Mouse (Mus musculus) erythroblast, embryonic 14.5 days (primary cell): ENCODE data around the gene Eif4ebp2. TPM values are rescaled to one million over a fixed set of nuclear protein-coding genes. Genes with fewer than 3 reads are reported as not detected.

Source experiments
- H3K27me3 ChIP-seq: 2 replicates; pipeline ENCODE4 v1.6.1; 2012; ENCODE audit warnings: inconsistent platforms; ENCODE audit not compliant: control insufficient read depth
- H3K36me3 ChIP-seq: 2 replicates; pipeline ENCODE4 v1.6.1; 2012; ENCODE audit warnings: mild to moderate bottlenecking, inconsistent platforms; ENCODE audit not compliant: control insufficient read depth
- H3K4me1 ChIP-seq: 2 replicates; pipeline ENCODE4 v1.6.1; 2012; ENCODE audit warnings: inconsistent platforms; ENCODE audit not compliant: control insufficient read depth
- H3K4me3 ChIP-seq: replicated peaks from 2 replicates; pipeline ENCODE3; 2012; ENCODE audit warnings: moderate library complexity, mild to moderate bottlenecking, inconsistent platforms
- H3K9me3 ChIP-seq: 2 replicates; pipeline ENCODE4 v1.6.1; 2012; ENCODE audit warnings: low read length, inconsistent platforms, mixed read lengths; ENCODE audit not compliant: control insufficient read depth
- GATA1 ChIP-seq: IDR thresholded peaks from 2 replicates; pipeline ENCODE4 v1.6.1; 2012; ENCODE audit warnings: low read length, inconsistent platforms, mixed read lengths
- TAL1 ChIP-seq: IDR thresholded peaks from 3 replicates; pipeline ENCODE4 v1.6.1; 2012; ENCODE audit warnings: low read length, inconsistent platforms, mixed read lengths
- polyA plus RNA-seq: library from polyadenylated mRNA; stranded (reverse); fragments of >175 nt; gene quantifications from 2 replicates; pipeline ENCODE4 v1.2.3, GENCODE M21; 2012

The Eif4ebp2 gene
- polyA plus RNA-seq, 1 experiment = 6.5 TPM

DNA sequence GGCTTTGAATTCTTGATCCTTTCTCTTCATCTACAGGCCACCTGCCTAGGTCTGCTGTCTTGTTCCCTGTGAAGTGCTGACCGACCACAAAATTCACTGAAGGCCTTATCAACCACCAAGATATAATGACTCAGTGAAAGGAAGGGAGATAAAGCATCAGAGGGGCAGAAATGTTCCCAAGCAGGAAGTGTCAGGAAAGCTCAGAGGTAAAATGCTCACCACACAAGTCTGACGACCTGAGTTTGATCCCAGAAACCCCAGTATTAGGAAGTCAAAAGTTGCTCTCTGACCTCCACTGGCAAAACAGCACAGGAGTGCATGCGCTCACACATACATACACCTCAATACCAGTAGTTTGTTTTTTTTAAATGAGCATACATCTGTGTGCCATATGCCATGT, 3.6 kb downstream of the Eif4ebp2 start:
- Histone ChIP-seq H3K27me3 (no peaks in the 10 kb centered on the region), H3K4me3 (peak overlapping the region; percentile 26), H3K36me3 (peaks cover 67% of the 10 kb centered on the region), H3K4me1 (peaks cover 74% of the 10 kb centered on the region), H3K9me3 (no peaks in the 10 kb centered on the region)
- TF ChIP-seq TAL1 (no peak), GATA1 (no peak)

DNA sequence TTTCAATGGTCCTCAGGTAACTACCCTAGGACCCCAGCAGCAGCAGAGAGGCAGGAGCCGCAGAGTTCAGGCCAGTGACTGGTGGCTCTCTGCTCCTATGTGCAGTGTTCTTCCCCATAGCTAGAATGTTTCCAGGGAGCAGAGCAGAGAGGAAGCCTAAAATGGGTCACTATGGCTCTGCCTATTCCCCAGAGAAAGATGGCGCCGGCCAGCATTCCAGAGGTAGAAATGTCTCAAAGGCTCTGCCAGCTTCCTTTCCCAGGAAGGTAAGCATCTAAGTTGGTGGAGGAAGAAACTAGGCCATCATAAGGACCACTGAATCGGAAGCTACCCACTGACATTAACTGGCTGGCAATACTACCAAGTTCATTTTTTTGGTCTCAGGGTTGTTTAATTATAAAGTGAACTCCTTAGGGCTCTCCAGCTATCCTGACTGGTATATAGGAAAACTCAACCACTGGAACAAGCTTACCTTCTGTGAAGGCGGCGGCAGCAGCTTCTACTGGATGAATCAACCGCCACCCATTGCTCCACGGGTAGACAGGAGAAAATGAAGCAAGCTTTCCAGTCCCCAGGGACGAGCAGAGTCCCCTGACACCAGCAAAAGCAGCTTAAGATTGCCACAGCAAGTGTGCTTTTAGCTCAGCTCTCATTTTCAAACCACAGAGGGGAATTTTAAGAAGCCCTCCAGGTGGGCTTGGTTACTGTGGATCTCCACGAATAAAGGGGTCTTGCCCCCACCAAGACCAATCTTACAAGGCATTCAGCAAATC, 4.7 kb downstream of the Eif4ebp2 start:
- H3K4me1 ChIP-seq = peaks cover 78% of the 10 kb centered on the region

DNA sequence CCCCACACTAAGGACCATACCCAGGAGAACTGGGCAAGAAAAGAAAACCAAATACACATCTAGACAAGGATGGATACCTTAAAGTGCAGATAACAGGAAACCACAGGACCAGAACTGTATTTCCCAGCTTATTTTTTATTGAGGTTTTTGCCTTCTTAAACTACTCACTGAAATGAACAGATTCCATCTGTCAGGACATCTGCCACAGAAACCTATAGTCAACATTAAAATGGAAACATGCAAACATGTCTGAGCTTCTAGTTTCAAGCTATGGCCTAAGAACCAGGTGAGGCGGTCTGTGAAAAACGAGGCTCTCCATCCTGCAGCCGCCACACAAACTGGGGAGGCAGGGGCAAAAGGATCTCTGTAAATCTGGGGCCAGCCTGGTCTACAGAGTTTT, 7.4 kb downstream of the Eif4ebp2 start:
- Histone ChIP-seq H3K9me3 (no peaks in the 10 kb centered on the region), H3K36me3 (peaks cover 89% of the 10 kb centered on the region), H3K4me3 (no peak overlapping the region), H3K27me3 (no peaks in the 10 kb centered on the region), H3K4me1 (peaks cover 69% of the 10 kb centered on the region)
- TF ChIP-seq TAL1 (no peak), GATA1 (no peak)

More for the DNA sequence above, 4.7 kb downstream of the Eif4ebp2 start:
- TF ChIP-seq GATA1 (no peak), TAL1 (no peak)
- no peak overlapping the region for H3K4me3 ChIP-seq
- H3K27me3 ChIP-seq = no peaks in the 10 kb centered on the region
- no peaks in the 10 kb centered on the region for H3K9me3 ChIP-seq
- H3K36me3 ChIP-seq = peaks cover 78% of the 10 kb centered on the region

DNA sequence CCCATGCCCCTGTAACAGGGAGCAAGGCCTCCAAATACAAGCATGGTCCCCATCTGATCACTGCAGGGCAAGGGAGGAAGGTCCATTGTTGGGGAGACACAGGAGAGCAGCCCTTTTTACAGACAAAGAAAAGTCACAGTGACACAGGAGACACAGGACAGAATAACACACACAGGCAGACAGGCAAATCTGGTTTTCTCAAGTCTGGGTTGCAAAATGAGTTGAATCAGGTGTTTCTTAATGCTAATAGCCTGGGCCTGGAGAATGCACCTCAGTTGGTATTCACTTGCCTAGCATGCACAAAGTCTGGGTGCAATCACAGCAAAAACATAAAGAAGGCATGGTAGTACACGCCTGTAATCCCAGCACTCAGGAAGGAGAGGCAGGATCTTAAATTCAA, 8.6 kb downstream of the Eif4ebp2 start:
- Histone ChIP-seq H3K4me1 (peaks cover 59% of the 10 kb centered on the region), H3K27me3 (no peaks in the 10 kb centered on the region), H3K9me3 (no peaks in the 10 kb centered on the region), H3K36me3 (peaks cover 84% of the 10 kb centered on the region), H3K4me3 (no peak overlapping the region)
- TF ChIP-seq GATA1 = no peak
- no peak for TF ChIP-seq TAL1

DNA sequence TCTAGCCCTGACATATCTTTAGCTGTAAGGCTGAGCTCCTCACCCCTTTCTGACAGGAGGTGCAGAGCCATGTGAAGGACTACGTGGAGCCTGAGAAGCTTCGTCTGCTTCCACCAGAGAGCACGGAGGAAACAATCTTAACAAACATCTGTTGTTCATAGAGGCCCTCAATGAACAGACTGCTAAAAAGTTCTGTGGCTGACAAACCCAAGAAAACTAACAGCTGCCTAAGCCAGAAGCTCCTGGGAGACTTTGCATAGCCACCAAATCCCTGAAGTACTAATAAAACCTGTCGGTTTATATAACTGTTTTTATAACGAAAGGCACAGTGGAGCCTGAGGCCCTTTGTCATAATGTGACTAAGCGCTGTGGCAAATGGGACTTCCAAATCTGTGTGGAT, 9.0 kb downstream of the Eif4ebp2 start:
- Histone ChIP-seq H3K36me3 (peaks cover 84% of the 10 kb centered on the region), H3K4me3 (no peak overlapping the region), H3K9me3 (no peaks in the 10 kb centered on the region), H3K4me1 (peaks cover 56% of the 10 kb centered on the region), H3K27me3 (no peaks in the 10 kb centered on the region)
- TF ChIP-seq GATA1 (no peak), TAL1 (no peak)

DNA sequence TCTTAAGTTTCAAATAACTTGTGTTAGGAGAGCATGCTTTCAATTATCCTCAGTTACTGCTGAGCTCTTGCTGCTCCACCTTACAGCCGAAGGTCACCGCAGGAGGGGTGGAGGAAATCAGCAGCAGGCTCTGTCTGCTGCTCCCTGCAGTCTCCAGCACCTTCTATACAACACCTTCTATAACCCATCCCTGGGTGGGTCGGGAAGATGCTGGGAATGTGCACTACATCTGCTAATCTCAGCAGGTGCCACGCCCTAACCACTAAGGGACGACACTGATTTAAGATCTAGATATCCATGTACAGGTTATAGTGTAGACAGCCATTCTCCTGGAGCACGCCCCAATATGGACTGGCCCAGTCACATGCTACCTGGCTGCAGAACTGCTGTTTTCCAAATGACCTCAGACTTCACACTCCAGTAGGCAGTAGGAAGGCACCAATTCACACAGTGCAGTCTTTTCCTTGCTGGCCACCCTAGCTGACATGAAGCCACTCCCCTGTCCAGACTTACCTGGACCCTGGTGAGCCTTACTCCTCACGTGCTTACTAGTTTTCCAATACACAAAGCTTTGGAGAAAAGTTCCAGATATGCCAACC, 12.2 kb downstream of the Eif4ebp2 start:
- Histone ChIP-seq H3K9me3 (no peaks in the 10 kb centered on the region), H3K4me1 (peaks cover 28% of the 10 kb centered on the region), H3K4me3 (no peak overlapping the region), H3K36me3 (peaks cover 71% of the 10 kb centered on the region), H3K27me3 (no peaks in the 10 kb centered on the region)
- TF ChIP-seq GATA1 (no peak), TAL1 (no peak)

DNA sequence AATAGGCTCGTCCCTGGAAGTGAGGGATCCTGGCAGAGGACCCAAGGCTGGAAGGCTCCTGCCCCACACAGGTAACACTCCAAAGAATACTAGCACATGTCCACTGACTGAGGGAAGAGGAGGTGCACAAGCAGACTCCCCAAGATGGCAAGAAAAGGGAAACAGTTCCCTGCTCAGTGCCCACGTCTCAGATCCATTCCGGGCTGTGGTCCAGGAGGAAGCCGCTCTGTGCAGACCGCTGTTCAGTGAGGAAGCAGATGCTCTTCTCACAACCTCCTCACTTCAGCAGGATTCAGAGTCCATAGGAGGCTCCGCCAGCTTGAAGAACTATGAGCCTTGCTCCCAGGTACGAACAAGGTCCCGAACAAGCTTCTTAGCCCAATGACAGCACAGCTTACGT, 21.1 kb downstream of the Eif4ebp2 start:
- Histone ChIP-seq H3K36me3 (peaks cover 78% of the 10 kb centered on the region), H3K9me3 (no peaks in the 10 kb centered on the region), H3K4me1 (no peaks in the 10 kb centered on the region; the same call in 1 of the 2 replicates), H3K27me3 (no peaks in the 10 kb centered on the region), H3K4me3 (no peak overlapping the region)
- no peak for TF ChIP-seq GATA1
- no peak for TF ChIP-seq TAL1

DNA sequence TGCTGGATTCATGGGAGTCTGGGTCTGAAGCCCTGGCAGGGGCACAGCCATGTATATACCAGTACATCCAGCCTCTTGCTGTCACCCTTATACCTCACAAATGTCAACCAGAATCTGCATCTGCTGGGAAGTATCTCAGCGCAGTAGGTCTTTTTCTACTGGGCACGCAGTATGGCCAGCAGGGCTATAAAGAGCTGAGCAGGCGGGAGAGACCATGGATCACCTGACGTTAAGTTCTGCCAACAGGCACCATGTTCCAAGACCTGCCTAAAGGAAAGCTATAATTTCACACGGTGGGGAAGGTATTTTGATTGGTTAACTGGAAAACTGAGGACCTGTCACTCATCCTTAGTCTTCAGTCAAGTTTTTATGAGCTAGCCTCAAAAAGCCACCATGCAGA, 23.4 kb downstream of the Eif4ebp2 start:
- Histone ChIP-seq H3K9me3 (no peaks in the 10 kb centered on the region), H3K27me3 (no peaks in the 10 kb centered on the region), H3K4me3 (no peak overlapping the region), H3K36me3 (peaks cover 56% of the 10 kb centered on the region), H3K4me1 (no peaks in the 10 kb centered on the region; the same call in 1 of the 2 replicates)
- TF ChIP-seq GATA1 (no peak), TAL1 (no peak)

DNA sequence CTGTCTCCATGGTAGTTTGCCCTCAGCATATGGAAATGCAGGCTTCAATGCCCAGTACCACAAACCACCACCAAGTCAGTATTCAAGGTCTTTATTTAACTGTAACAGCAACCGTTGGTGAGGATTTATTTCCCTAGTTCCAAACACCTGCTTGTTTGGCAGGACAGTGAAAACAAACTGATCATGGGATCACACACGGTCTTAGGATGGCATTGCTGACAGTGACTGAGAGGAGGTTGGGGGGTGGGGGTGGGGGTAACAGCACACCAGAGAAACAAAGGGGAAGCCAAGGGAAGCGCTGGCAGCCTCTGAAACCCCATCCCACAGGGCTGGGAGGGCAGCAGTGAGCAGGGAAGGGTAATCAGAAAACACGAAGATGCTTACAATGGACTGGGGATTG, 24.0 kb downstream of the Eif4ebp2 start:
- H3K27me3 ChIP-seq = peaks cover 1% of the 10 kb centered on the region; the same call in 1 of the 2 replicates
- peaks cover 1% of the 10 kb centered on the region for H3K4me1 ChIP-seq
- H3K4me3 ChIP-seq = no peak overlapping the region
- no peaks in the 10 kb centered on the region for H3K9me3 ChIP-seq
- no peak for TF ChIP-seq TAL1
- no peak for TF ChIP-seq GATA1
- H3K36me3 ChIP-seq = peaks cover 49% of the 10 kb centered on the region
